Mouse (Mus musculus) liver, embryonic 14.5 days (tissue): ENCODE measurements around the gene Efcc1. TPM values are rescaled to one million over a fixed set of nuclear protein-coding genes. Genes with fewer than 3 reads are reported as not detected.
"Not testable (repeated sequence)": the region's sequence is repeated elsewhere in the genome, so short reads cannot be mapped to it uniquely, and the experiment has no call there.

Experiments
- ATAC-seq: fragments of 200-750 bp; cut with Nextera tagmentation; 2 replicates; pipeline ENCODE4 v1.8.0; 2017; ENCODE audit warnings: moderate number of reproducible peaks, mild to moderate bottlenecking, moderate library complexity; ENCODE audit not compliant: insufficient read depth
- DNase-seq, 3 experiments: peaks; one replicate each; pipeline ENCODE4 v3.0.0-alpha.2; 2012 to 2013; ENCODE audit warnings: low read depth in 3 of 3, low spot score in 3 of 3
- H3K27ac ChIP-seq: fragments of 300-500 bp; sonication (generic); 2 replicates; pipeline ENCODE4 v1.5.1; 2014; ENCODE audit warnings: moderate library complexity, mild to moderate bottlenecking, control low read depth, inconsistent platforms
- H3K27me3 ChIP-seq: fragments of 300-500 bp; sonication (generic); 2 replicates; pipeline ENCODE4 v1.6.1; 2014; ENCODE audit warnings: mild to moderate bottlenecking, low read length, moderate library complexity; ENCODE audit not compliant: control insufficient read depth, insufficient read depth
- H3K36me3 ChIP-seq: fragments of 300-500 bp; sonication (generic); replicated peaks from 2 replicates; pipeline ENCODE4 v1.6.1; 2014; ENCODE audit warnings: low read depth; ENCODE audit not compliant: control insufficient read depth, insufficient read depth
- H3K4me1 ChIP-seq, 2 experiments: fragments of 200-500 bp in 1 of 2; fragments of 300-500 bp in 1 of 2; sonication (generic) in 1 of 2; replicated peaks; 2 replicates each; pipeline ENCODE4 v1.6.1; 2012 to 2014; ENCODE audit warnings: antibody characterized with exemption in 1 of 2, inconsistent platforms in 1 of 2, low read length in 1 of 2; ENCODE audit not compliant: control insufficient read depth in 2 of 2, insufficient read depth in 2 of 2
- H3K4me2 ChIP-seq: fragments of 300-500 bp; sonication (generic); 2 replicates; pipeline ENCODE4 v1.6.1; 2014; ENCODE audit warnings: low read depth, mild to moderate bottlenecking, control low read depth, moderate library complexity
- H3K4me3 ChIP-seq, 2 experiments: fragments of 200-500 bp in 1 of 2; fragments of 300-500 bp in 1 of 2; sonication (generic) in 1 of 2; 2 replicates each; pipeline ENCODE4 v1.5.1; 2012 to 2014; ENCODE audit warnings: low read depth in 2 of 2, low read length in 2 of 2, mild to moderate bottlenecking in 2 of 2, control low read depth in 1 of 2, inconsistent platforms in 1 of 2, moderate library complexity in 1 of 2; ENCODE audit not compliant: insufficient read depth in 1 of 2
- H3K9ac ChIP-seq: fragments of 300-500 bp; sonication (generic); replicated peaks from 2 replicates; pipeline ENCODE4 v1.6.1; 2014; ENCODE audit warnings: mild to moderate bottlenecking, control low read depth, moderate library complexity
- H3K9me3 ChIP-seq: fragments of 300-500 bp; sonication (generic); 2 replicates; pipeline ENCODE4 v1.6.1; 2016; ENCODE audit warnings: low read length, mixed read lengths; ENCODE audit not compliant: control insufficient read depth
- CTCF ChIP-seq: IDR thresholded peaks from 2 replicates; pipeline ENCODE4 v1.5.1; 2016; ENCODE audit warnings: antibody characterized with exemption, low read depth, control low read depth
- EP300 ChIP-seq: IDR thresholded peaks from 2 replicates; pipeline ENCODE4 v1.6.1; 2016; ENCODE audit warnings: antibody characterized with exemption, low read depth
- WGBS: fragments of 180-500 bp; shearing (Covaris S2); extraction: QIAGEN DNeasy Blood & Tissue Kit; methylation state at CpG from one replicate; pipeline ENCODE4 v1.1.7; 2014; ENCODE audit not compliant: insufficient replicate concordance; 5-methylcytosine and 5-hydroxymethylcytosine counted together
- polyA plus RNA-seq, 2 experiments: library from polyadenylated mRNA; depleted of rRNA in 1 of 2; stranded (reverse) in 1 of 2; unstranded in 1 of 2; fragments of >200 nt; fragmentation: Nextera tagmentation in 1 of 2; extraction: Ambion mirVana in 1 of 2; gene quantifications; 2 replicates each; pipeline versions ENCODE4 v1.2.1 to v1.2.3; 2012 to 2014

Gene Efcc1
- polyA plus RNA-seq, 2 experiments: 0.09 to 0.17 TPM

- H3K27ac ChIP-seq: peak overlapping the region; percentile 78
- peak; percentile 99 for ATAC-seq
- WGBS: 28% methylated on average over 4 of the region's 4 CpGs
- H3K36me3 ChIP-seq: no peaks in the 10 kb centered on the region
- TF ChIP-seq EP300: peak; percentile 96
- peak; percentile 81 for TF ChIP-seq CTCF
- H3K4me3 ChIP-seq: no peak overlapping the region
- H3K27me3 ChIP-seq: no peaks in the 10 kb centered on the region
- H3K9me3 ChIP-seq: no peaks in the 10 kb centered on the region
- H3K9ac ChIP-seq: peak overlapping the region; percentile 54
- peak; percentile 68 to 77 (median 74) for DNase-seq
- peak overlapping the region; percentile 45 for H3K4me2 ChIP-seq
- H3K4me1 ChIP-seq: peaks cover 17 to 29% of the 10 kb centered on the region in 2 experiments
These were observed 33.0 kb downstream of the Efcc1 start for GRCm38 (mm10) chr6:87763376-87764280.

DNA sequence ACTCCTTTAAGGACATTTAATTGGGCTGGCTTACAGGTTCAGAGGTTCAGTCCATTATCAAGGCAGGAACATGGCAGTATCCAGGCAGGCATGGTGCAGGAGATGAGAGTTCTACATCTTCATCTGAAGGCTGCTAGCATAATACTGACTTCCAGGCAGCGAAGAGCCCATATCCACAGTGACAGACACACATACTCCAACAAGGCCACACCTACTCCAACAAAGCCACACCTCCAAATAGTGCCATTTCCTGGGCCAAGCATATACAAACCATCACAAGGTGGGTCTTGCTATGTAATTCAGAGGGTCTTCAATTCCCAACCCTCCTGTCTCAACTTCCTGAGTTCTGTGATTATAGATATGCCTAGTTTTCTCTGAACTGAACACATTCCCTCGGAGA lies 33.6 kb downstream of the Efcc1 start:
- 94% methylated on average over 2 of the region's 2 CpGs for WGBS
- H3K9ac ChIP-seq, H3K4me3 ChIP-seq, H3K4me2 ChIP-seq, H3K36me3 ChIP-seq, H3K27me3 ChIP-seq, H3K9me3 ChIP-seq, DNase-seq, ATAC-seq: not testable (repeated sequence)
- H3K27ac ChIP-seq: peak overlapping the region; percentile 27; the same call in 1 of the 2 replicates
- peaks cover 17 to 29% of the 10 kb centered on the region in 2 experiments for H3K4me1 ChIP-seq

DNA sequence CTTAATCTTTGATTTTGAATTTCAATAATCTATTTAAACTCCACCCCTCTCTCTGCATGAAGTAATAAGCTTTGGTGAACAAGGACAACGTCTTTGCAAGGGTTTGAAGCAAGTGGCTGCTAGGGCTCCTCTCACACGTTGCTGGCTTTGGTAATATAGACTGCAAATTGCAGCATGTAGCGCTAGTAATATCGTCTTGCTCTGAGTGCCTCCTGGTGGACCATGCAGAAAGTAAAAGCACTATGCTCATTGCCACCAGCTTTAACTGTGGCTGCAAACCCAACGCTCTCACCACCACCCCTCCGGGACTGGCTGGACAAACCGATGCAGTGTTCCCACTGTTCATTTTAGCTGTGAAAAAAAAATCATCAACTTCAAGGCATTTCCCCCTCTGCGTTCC lies 40.0 kb downstream of the Efcc1 start:
- peak; percentile 73 for TF ChIP-seq CTCF
- no peak for TF ChIP-seq EP300
- Histone ChIP-seq H3K4me3 (no peak overlapping the region), H3K9me3 (no peaks in the 10 kb centered on the region), H3K4me1 (peaks cover 1% of the 10 kb centered on the region in 2 experiments), H3K4me2 (no peak overlapping the region), H3K36me3 (no peaks in the 10 kb centered on the region), H3K27ac (no peak overlapping the region), H3K9ac (no peak overlapping the region), H3K27me3 (no peaks in the 10 kb centered on the region)
- 36% methylated on average over 8 of the region's 8 CpGs for WGBS
- DNase-seq (no peak), ATAC-seq (peak; percentile 59; the same call in 1 of the 2 replicates)

DNA sequence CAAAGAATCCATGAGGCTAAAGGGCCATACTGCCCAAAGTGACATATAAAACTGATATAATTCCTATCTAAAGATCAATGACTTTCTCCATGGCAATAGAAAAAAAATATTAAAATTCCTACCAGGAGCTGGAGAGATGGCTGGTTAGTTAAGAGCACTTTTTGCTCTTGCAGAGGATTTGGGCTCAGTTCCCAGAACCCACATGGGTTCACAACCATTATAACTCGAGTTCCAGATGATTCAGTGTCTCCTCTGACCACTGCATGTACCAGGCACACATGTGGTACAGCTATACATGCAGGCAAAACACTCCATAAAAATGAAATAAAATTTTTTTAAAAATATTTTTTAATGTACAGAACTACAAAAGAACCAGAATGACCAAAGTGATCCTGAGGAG lies 43.8 kb downstream of the Efcc1 start:
- 46% methylated on average over 1 of the region's 1 CpGs for WGBS
- Histone ChIP-seq H3K4me2 (no peak overlapping the region), H3K4me1 (peaks cover 21 to 31% of the 10 kb centered on the region in 2 experiments), H3K9ac (no peak overlapping the region), H3K9me3 (no peaks in the 10 kb centered on the region), H3K36me3 (no peaks in the 10 kb centered on the region), H3K27me3 (no peaks in the 10 kb centered on the region), H3K27ac (no peak overlapping the region), H3K4me3 (no peak overlapping the region)
- no peak for ATAC-seq
- TF ChIP-seq EP300 (no peak), CTCF (no peak)
- DNase-seq: no peak

DNA sequence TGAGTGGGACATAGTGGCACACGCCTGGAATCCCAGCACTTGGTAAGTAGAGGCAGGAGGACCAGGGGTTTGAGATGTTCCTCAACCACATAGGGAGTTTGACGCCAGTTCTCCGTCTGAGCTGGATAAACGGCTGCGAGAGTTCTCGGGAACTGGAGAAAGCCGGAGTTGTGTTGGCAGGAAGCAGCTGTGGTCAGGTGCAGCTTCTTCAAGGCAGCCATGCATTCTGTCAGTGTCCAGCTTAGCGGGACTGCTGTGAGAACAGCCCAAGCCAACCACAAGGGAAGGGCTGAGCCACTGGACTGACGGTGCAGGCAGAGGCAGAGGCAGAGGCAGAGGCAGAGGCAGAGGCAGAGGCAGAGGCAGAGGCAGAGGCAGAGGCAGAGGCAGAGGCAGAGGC lies 44.2 kb downstream of the Efcc1 start:
- Histone ChIP-seq H3K4me1 (peaks cover 21 to 31% of the 10 kb centered on the region in 2 experiments), H3K9me3 (no peaks in the 10 kb centered on the region), H3K4me2 (no peak overlapping the region), H3K27me3 (no peaks in the 10 kb centered on the region), H3K9ac (no peak overlapping the region), H3K36me3 (no peaks in the 10 kb centered on the region), H3K27ac (no peak overlapping the region), H3K4me3 (no peak overlapping the region)
- WGBS: 37% methylated on average over 9 of the region's 9 CpGs
- TF ChIP-seq CTCF (no peak), EP300 (no peak)
- DNase-seq (no peak), ATAC-seq (no peak)
